20 mouse cellular contexts compared by ENCODE assay signal in the genomic region with DNA sequence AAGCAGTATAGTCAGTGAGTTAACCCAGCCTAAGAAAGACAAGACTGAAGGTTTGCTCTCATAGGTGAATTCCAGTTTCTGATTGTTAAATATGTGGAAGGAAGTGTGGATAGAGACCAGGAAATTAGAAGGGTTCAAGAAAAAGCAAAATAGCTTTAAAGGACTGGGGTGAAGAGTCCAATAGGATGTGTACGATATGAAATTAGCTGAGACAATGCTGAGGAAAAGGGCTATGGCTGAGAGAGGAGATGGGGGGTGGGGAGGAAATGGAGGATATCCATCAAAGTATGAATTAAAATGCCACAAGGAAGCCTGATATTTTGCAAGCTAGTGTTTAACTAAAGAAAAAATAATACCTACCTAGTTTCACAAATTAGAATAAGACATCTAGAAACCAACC.
"Had no signal": no experiment of that assay in that cellular context is flagged by ENCODE, and none has a peak within 500 bp of the region (broad histone marks: within the 10 kb centered on the region; RNA-seq: fewer than 3 reads in every experiment).

No protein-coding gene starts in this region.

- DNase-seq: kidney, adult 11 months; kidney, postnatal 10 days; layer of hippocampus, adult 9-11 months; liver, embryonic 13.5 days; retina, postnatal 1 day; right cerebral cortex, postnatal 25 days; spleen, adult 18-20 months; thymus, postnatal 25 days had no signal

- H3K27me3 ChIP-seq: intestine, embryonic 15.5 days; limb, embryonic 13.5 days; liver, embryonic 13.5 days; megakaryocyte, embryonic 14.5 days; midbrain, embryonic 13.5 days; neural tube, embryonic 13.5 days; stomach, embryonic 15.5 days had no signal

- H3K9me3 ChIP-seq: intestine, embryonic 15.5 days; limb, embryonic 10.5 days; limb, embryonic 13.5 days; liver, embryonic 13.5 days; megakaryocyte, embryonic 14.5 days; midbrain, embryonic 10.5 days; midbrain, embryonic 13.5 days; neural tube, embryonic 13.5 days; stomach, embryonic 15.5 days had no signal

- H3K36me3 ChIP-seq: intestine, embryonic 15.5 days; limb, embryonic 10.5 days; limb, embryonic 13.5 days; liver, embryonic 13.5 days; midbrain, embryonic 10.5 days; midbrain, embryonic 13.5 days; neural tube, embryonic 13.5 days; stomach, embryonic 15.5 days had no signal

- H3K9ac ChIP-seq: intestine, embryonic 15.5 days; limb, embryonic 13.5 days; liver, embryonic 13.5 days; midbrain, embryonic 13.5 days; neural tube, embryonic 13.5 days; stomach, embryonic 15.5 days had no signal

- H3K4me1 ChIP-seq: intestine, embryonic 15.5 days; midbrain, embryonic 10.5 days; midbrain, embryonic 13.5 days; neural tube, embryonic 13.5 days; stomach, embryonic 15.5 days had no signal

- ATAC-seq: hindbrain, embryonic 16.5 days; intestine, embryonic 15.5 days; midbrain, embryonic 13.5 days; midbrain, embryonic 16.5 days had no signal

- H3K4me3 ChIP-seq: intestine, embryonic 15.5 days; layer of hippocampus, adult 2 months; limb, embryonic 10.5 days; limb, embryonic 13.5 days; liver, embryonic 13.5 days; megakaryocyte, embryonic 14.5 days; midbrain, embryonic 10.5 days; midbrain, embryonic 13.5 days; myocyte; neural tube, embryonic 13.5 days; stomach, embryonic 15.5 days had no signal

- H3K27ac ChIP-seq: intestine, embryonic 15.5 days; layer of hippocampus, adult 2 months; limb, embryonic 10.5 days; limb, embryonic 13.5 days; liver, embryonic 13.5 days; midbrain, embryonic 10.5 days; midbrain, embryonic 13.5 days; neural tube, embryonic 13.5 days; stomach, embryonic 15.5 days had no signal

- H3K4me2 ChIP-seq: intestine, embryonic 15.5 days; limb, embryonic 13.5 days; liver, embryonic 13.5 days; midbrain, embryonic 13.5 days; neural tube, embryonic 13.5 days; stomach, embryonic 15.5 days had no signal
